Mouse (Mus musculus) kidney, adult 2 months (tissue): Measurements from ENCODE around the gene Rrp8.

Source experiments
- CTCF ChIP-seq: fragments of 200-500 bp; conservative IDR thresholded peaks from 2 replicates; pipeline ENCODE4 v1.5.1; 2011; ENCODE audit warnings: low read depth, mild to moderate bottlenecking, control low read depth, low read length, moderate library complexity, mixed read lengths; ENCODE audit not compliant: insufficient read depth, insufficient read length
- POLR2A ChIP-seq: fragments of 200-500 bp; IDR thresholded peaks from one replicate; pipeline ENCODE4 v1.6.1; 2011; ENCODE audit warnings: low read depth, low read length, control low read depth

DNA sequence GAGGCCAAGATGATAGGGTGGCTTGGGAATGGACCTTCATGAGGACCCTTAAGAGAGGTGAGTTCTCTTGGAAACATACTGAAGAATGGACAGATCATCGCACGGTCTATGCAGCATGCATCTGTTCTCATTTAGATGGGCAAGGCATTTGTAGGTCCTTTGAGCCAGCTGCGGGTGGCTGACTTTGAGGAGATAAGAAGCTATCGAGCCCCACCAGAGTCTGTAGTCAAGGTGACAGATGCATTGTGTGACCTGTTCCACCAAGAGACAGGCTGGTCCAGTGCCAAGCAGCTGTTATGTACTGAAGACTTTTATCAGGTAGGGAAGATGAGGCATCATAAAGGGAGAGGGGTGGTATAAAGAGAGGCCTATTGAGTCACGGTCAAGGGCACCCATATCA, 28.5 kb downstream of the Rrp8 start:
- no peak for TF ChIP-seq CTCF
- TF ChIP-seq POLR2A: no peak
